Mouse (Mus musculus): ENCODE data around the gene Rhox3h. TPM values are rescaled to one million over a fixed set of nuclear protein-coding genes. Genes with fewer than 3 reads are reported as not detected.

Gene Rhox3h
- polyA plus RNA-seq (2014; fragmentation: Illumina TruSeq; extraction: RNeasy Lipid Tissue Mini Kit (QIAGEN cat#74804)), result not detected

DNA sequence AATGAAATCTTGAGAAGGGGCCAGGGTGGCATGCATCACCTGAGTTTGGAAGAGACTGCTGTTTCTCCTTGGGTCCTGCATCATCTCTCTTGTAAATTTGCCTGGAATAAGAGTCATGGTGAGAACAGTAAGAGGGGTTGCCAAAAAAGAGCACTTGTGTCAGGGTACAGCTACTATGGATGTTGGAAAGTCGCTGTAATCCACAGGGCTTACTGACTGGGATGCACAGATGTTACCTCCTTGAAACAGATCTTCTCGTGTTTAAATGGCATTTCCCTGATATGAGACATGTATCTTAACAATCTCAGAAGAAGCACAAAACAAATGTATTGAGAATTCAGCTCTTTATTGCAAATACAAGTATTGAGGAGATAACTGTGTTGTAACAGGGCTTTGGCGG lies at the start of gene Rhox3h:
Rhox3h (minus strand) TSS at position 101 of the 400 bp plus-strand sequence.

DNA sequence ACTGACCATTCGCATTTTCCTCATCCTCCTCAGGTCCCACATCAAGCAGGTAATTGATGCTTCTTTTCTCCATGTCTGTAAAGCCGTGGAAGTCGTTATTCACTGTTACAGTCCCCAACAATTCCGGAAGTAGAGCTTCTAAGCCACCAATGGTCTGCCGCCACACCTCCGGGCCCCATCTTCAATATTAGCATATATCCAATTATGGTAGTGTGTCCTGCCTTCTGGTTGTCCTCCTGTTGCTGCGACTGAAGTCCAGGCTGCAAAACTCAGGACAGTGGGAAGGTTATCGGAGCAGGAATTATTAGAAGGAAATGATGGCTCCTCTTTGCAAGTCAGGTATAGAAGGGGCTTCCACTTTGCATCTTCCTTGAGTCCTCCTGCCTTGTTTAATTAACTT lies 4.6 kb upstream of the Rhox3h start, which contains the start of gene Rhox2h:
Rhox2h (minus strand) TSS at position 101 of the 400 bp plus-strand sequence.

DNA sequence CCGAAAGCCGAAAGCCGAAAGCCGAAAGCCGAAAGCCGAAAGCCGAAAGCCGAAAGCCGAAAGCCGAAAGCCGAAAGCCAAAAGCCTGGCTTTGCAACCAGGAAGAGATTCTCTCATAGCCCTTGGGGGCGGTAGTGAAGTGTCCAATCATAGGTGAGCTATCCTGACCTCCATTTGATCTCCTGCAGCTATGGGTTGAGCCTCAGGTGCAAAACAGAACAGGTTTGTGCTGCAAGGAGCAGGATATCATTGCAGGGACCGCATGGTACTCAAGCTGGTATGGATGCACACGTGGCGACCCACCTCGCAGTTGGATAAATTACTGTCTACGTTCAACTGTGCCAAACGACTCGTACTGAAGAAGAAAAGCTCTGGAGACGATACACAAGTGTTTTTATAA lies 17.3 kb downstream of the Rhox3h start, which contains the start of gene Rhox4g:
Rhox4g (minus strand) TSS at position 101 of the 400 bp plus-strand sequence.

DNA sequence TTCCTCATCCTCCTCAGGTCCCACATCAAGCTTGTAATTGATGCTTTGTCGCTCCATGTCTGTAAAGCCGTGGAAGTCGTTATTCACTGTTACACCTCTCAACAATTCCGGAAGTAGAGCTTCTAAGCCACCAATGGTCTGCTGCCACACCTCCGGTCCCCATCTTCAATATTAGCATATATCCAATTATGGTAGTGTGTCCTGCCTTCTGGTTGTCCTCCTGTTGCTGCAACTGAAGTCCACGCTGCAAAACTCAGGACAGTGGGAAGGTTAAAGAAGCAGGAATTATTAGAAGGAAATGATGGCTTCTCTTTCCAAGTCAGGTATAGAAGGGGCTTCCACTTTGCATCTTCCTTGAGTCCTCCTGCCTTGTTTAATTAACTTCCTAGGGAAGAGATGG lies 25.2 kb downstream of the Rhox3h start, which contains the start of gene Rhox2g:
Rhox2g (minus strand) TSS at position 101 of the 400 bp plus-strand sequence.

DNA sequence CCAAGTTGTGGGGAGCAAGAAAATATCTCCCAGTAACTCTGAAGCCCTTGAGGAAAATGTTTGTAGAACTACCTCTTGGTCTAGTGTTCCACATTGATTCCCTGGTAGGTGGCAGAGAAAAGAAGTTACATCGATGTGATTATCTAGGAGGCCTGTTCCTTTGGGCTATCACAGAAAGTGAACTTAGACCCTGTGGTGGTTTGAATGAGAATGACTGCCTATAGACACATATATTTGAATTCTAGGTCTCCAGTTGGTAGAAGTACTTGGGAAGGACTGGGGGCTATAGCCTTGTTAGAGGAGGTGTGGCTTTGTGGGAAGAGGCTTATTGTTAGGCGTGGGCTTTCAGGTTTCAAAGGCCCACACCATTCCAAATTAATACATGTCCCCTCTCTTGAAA lies 40.1 kb downstream of the Rhox3h start, which contains the start of gene Rhox3g:
Rhox3g (minus strand) TSS at position 101 of the 400 bp plus-strand sequence.

Other genes starting within 250 kb of the Rhox3h start
- gene Rhox4b, start 236.3 kb downstream of the Rhox3h start, polyA plus RNA-seq (2014; fragmentation: Illumina TruSeq; extraction: RNeasy Lipid Tissue Mini Kit (QIAGEN cat#74804)), result not detected
- gene Rhox2c, start 215.1 kb downstream of the Rhox3h start, polyA plus RNA-seq (2014; fragmentation: Illumina TruSeq; extraction: RNeasy Lipid Tissue Mini Kit (QIAGEN cat#74804)), result not detected
- not detected for gene Rhox3c, start 210.2 kb downstream of the Rhox3h start, polyA plus RNA-seq (2014; fragmentation: Illumina TruSeq; extraction: RNeasy Lipid Tissue Mini Kit (QIAGEN cat#74804))
- not detected for gene Rhox4c, start 188.4 kb downstream of the Rhox3h start, polyA plus RNA-seq (2014; fragmentation: Illumina TruSeq; extraction: RNeasy Lipid Tissue Mini Kit (QIAGEN cat#74804))
- gene Rhox2d, start 175.3 kb downstream of the Rhox3h start, polyA plus RNA-seq (2014; fragmentation: Illumina TruSeq; extraction: RNeasy Lipid Tissue Mini Kit (QIAGEN cat#74804)), result not detected
- not detected for gene Rhox4d, start 154.4 kb downstream of the Rhox3h start, polyA plus RNA-seq (2014; fragmentation: Illumina TruSeq; extraction: RNeasy Lipid Tissue Mini Kit (QIAGEN cat#74804))
- not detected for gene Rhox2e, start 138.3 kb downstream of the Rhox3h start, polyA plus RNA-seq (2014; fragmentation: Illumina TruSeq; extraction: RNeasy Lipid Tissue Mini Kit (QIAGEN cat#74804))
- not detected for gene Rhox3e, start 126.7 kb downstream of the Rhox3h start, polyA plus RNA-seq (2014; fragmentation: Illumina TruSeq; extraction: RNeasy Lipid Tissue Mini Kit (QIAGEN cat#74804))
- gene Rhox4e, start 111.4 kb downstream of the Rhox3h start, polyA plus RNA-seq (2014; fragmentation: Illumina TruSeq; extraction: RNeasy Lipid Tissue Mini Kit (QIAGEN cat#74804)), result not detected
- not detected for gene Rhox2f, start 97.4 kb downstream of the Rhox3h start, polyA plus RNA-seq (2014; fragmentation: Illumina TruSeq; extraction: RNeasy Lipid Tissue Mini Kit (QIAGEN cat#74804))
- gene Rhox3f, start 87.8 kb downstream of the Rhox3h start, polyA plus RNA-seq (2014; fragmentation: Illumina TruSeq; extraction: RNeasy Lipid Tissue Mini Kit (QIAGEN cat#74804)), result not detected
- gene Rhox4f, start 61.1 kb downstream of the Rhox3h start, polyA plus RNA-seq (2014; fragmentation: Illumina TruSeq; extraction: RNeasy Lipid Tissue Mini Kit (QIAGEN cat#74804)), result not detected
- not detected for gene Rhox3g, start 40.2 kb downstream of the Rhox3h start, polyA plus RNA-seq (2014; fragmentation: Illumina TruSeq; extraction: RNeasy Lipid Tissue Mini Kit (QIAGEN cat#74804))
- gene Rhox2g, start 25.3 kb downstream of the Rhox3h start, polyA plus RNA-seq (2014; fragmentation: Illumina TruSeq; extraction: RNeasy Lipid Tissue Mini Kit (QIAGEN cat#74804)), result not detected
- not detected for gene Rhox4g, start 17.4 kb downstream of the Rhox3h start, polyA plus RNA-seq (2014; fragmentation: Illumina TruSeq; extraction: RNeasy Lipid Tissue Mini Kit (QIAGEN cat#74804))
- not detected for gene Rhox2h, start 4.5 kb upstream of the Rhox3h start, polyA plus RNA-seq (2014; fragmentation: Illumina TruSeq; extraction: RNeasy Lipid Tissue Mini Kit (QIAGEN cat#74804))
- gene Rhox5, start 136.1 kb upstream of the Rhox3h start, polyA plus RNA-seq (2014; fragmentation: Illumina TruSeq; extraction: RNeasy Lipid Tissue Mini Kit (QIAGEN cat#74804)), result not detected
- gene Rhox6, start 158.1 kb upstream of the Rhox3h start, polyA plus RNA-seq (2014; fragmentation: Illumina TruSeq; extraction: RNeasy Lipid Tissue Mini Kit (QIAGEN cat#74804)), result not detected
- gene Rhox7a, start 162.9 kb upstream of the Rhox3h start, polyA plus RNA-seq (2014; fragmentation: Illumina TruSeq; extraction: RNeasy Lipid Tissue Mini Kit (QIAGEN cat#74804)), result not detected
- gene Rhox8, start 210.2 kb upstream of the Rhox3h start, polyA plus RNA-seq (2014; fragmentation: Illumina TruSeq; extraction: RNeasy Lipid Tissue Mini Kit (QIAGEN cat#74804)), result 6.0 TPM
- not detected for gene Rhox7b, start 228.5 kb upstream of the Rhox3h start, polyA plus RNA-seq (2014; fragmentation: Illumina TruSeq; extraction: RNeasy Lipid Tissue Mini Kit (QIAGEN cat#74804))
- gene Rhox9, start 233.0 kb upstream of the Rhox3h start, polyA plus RNA-seq (2014; fragmentation: Illumina TruSeq; extraction: RNeasy Lipid Tissue Mini Kit (QIAGEN cat#74804)), result not detected

Data from ovary, adult 10 weeks (tissue).